Mouse (Mus musculus) olfactory bulb, adult 2 months (tissue): ENCODE measurements at regions not wholly inside any gene's neighbourhood (a gene's known extent, or its start where the extent isn't known, plus 50 kb on each side); places are given as distances from the start of the nearest gene placed in this dataset.

Experiments used
- H3K27ac ChIP-seq: fragments of 200-500 bp; 2 replicates; pipeline ENCODE4 v1.5.1; 2012; ENCODE audit warnings: low read depth, low read length; ENCODE audit not compliant: insufficient read depth
- H3K4me1 ChIP-seq: fragments of 200-500 bp; 2 replicates; pipeline ENCODE4 v1.6.1; 2012; ENCODE audit warnings: low read length; ENCODE audit not compliant: control insufficient read depth, insufficient read depth
- H3K4me3 ChIP-seq: fragments of 200-500 bp; 2 replicates; pipeline ENCODE4 v1.5.1; 2012; ENCODE audit warnings: mild to moderate bottlenecking, low read depth, low read length, moderate library complexity; ENCODE audit not compliant: insufficient read depth
- CTCF ChIP-seq: fragments of 200-500 bp; IDR thresholded peaks from 2 replicates; pipeline ENCODE4 v1.5.1; 2012; ENCODE audit warnings: low read depth, mild to moderate bottlenecking, low read length, moderate library complexity; ENCODE audit not compliant: insufficient read depth
- POLR2A ChIP-seq: fragments of 200-500 bp; IDR thresholded peaks from 2 replicates; pipeline ENCODE4 v1.6.1; 2012; ENCODE audit warnings: mild to moderate bottlenecking, low read depth, low read length, moderate library complexity; ENCODE audit not compliant: insufficient read depth
- WGBS: fragments of 180-500 bp; shearing (Covaris S2); methylation state at CpG from one replicate; pipeline ENCODE4 v1.1.7; 2018; 5-methylcytosine and 5-hydroxymethylcytosine counted together

DNA sequence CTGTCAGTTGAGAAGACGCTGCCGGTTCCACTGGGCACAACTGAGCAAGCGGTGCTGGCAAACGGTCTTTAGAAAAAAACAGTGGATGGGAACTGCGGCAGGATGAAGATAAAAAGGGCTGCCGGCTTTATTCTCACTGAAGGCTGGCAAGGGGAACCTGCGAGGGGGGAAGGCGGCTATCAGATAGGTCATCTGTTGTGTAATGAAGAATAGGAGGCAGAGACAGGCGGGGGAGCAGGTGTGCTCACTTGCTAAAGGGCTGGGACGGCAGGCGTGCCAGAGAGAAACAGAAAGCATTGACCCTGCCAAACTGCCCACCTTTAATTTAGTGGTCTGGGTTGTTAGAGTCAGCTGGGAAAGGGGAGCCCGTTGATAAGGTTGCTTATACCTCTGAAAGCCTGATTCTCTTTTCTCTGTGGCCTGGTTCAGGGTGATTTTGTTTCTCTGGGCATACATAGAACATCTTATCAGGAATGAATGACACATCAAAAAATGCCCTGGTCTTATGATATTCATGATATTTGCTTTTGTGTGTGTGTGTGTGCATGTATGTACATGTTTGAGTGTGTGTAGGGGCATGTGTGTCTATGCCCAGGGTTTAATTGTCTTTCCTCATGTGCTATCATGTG is 93.7 kb upstream of the Mki67 start:
- H3K4me1 ChIP-seq: no peaks in the 10 kb centered on the region
- 62% methylated on average over 12 of the region's 12 CpGs for WGBS
- no peak overlapping the region for H3K4me3 ChIP-seq
- TF ChIP-seq POLR2A (no peak), CTCF (no peak)
- no peak overlapping the region for H3K27ac ChIP-seq

DNA sequence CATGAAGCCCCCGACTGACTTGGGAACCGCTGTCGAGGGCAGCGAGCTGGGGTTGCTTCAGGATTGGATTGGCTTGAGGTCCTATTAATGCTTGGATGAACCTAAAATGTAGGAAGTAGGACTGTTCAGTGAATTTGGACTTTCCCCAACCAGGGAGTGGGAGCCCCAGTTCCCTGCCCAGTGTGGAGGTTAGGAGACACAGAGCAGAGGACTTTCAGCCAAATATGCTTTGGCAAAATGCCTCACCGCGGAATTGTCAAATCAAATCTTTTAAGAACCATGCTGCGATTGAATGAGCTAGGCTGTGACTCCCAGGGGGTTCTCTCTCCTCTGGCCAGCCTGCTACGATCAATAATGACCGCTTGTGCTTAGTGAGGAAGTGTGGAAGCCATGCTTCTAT is 94.8 kb upstream of the Mki67 start:
- Histone ChIP-seq H3K27ac (no peak overlapping the region), H3K4me3 (no peak overlapping the region), H3K4me1 (no peaks in the 10 kb centered on the region)
- 51% methylated on average over 9 of the region's 9 CpGs for WGBS
- no peak for TF ChIP-seq CTCF
- TF ChIP-seq POLR2A: no peak

DNA sequence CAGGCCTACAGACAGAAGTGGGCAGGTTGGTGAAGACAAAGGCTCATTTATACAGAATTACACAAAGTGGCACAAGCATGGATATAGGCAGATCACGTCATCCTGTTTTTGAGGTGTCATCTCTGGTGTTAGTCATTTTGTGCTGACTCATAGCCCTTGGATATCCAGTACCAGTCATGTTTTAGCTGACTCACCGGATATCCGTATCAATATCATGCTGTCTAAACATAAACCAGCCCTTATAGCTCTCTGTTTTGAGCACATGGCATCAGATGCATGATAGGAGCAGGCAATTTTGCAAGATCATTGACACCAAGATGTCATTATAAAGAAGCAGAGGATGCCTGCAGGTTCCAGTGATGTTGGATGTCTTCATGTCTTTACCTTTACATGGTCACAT is 97.5 kb upstream of the Mki67 start:
- WGBS: 94% methylated on average over 3 of the region's 3 CpGs
- no peak for TF ChIP-seq CTCF
- TF ChIP-seq POLR2A: no peak
- Histone ChIP-seq H3K4me3 (no peak overlapping the region), H3K27ac (no peak overlapping the region), H3K4me1 (no peaks in the 10 kb centered on the region)

DNA sequence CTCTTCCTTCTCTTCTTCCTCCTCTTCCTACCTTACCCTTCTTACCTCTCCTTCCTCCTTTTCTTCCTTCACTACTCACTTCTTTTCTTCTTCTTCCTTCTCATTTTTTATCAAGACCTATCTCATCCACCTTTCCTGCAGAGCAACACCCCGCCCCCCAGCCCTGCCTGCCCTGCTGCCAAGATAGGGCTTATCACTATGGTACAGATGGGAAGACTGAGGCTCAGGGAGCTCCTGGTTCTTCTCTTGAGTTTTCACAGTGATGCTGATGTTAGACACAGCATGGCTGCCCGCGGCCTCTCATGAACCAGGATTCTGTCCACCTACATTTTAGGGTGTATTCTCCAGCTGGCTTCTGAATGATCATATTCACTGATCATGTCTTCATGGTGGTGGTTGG is 100.0 kb upstream of the Mki67 start:
- no peak for TF ChIP-seq POLR2A
- TF ChIP-seq CTCF: no peak
- Histone ChIP-seq H3K4me1 (no peaks in the 10 kb centered on the region), H3K4me3 (no peak overlapping the region), H3K27ac (no peak overlapping the region)
- WGBS: 97% methylated on average over 3 of the region's 3 CpGs

DNA sequence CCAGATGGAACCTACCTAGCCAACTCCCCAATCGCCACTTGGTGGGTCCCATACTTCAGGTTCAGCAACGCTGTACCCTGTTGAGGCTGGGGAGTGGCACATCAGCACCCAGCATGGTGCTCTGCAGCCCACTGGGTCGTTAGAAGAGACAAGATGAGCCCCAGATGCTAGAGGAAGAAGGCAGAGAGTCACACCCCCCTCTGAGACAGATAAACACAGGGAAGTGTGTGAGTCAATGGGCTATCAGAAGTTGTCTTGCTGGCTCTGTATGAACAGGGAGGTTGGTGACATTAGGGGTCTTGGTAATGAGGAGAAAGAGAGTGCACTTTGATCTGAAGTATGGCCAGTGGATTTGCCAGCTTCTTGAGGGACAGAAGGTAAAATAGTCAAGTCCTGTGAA is 101.7 kb upstream of the Mki67 start:
- Histone ChIP-seq H3K27ac (no peak overlapping the region), H3K4me3 (no peak overlapping the region), H3K4me1 (no peaks in the 10 kb centered on the region)
- 68% methylated on average over 3 of the region's 3 CpGs for WGBS
- no peak for TF ChIP-seq CTCF

DNA sequence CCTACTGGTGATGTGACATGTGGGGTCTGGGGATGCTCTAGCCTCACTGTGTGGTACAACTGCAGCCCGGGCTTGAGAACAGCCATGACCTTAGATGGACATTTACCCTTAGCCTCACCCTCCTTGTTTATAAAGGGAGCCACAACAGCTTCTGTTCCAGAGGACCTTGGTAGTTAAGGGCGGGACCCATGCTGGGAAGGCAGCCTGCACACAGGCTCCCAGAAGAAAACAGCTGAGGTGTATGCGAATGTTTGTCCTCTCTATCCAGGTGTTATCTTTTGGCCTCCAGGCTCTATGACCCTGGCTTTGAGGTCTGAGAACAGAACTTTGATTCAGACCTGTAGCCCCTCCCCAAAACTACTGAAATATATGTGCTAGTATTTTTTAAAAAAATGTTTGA is 102.1 kb upstream of the Mki67 start:
- Histone ChIP-seq H3K27ac (no peak overlapping the region), H3K4me1 (no peaks in the 10 kb centered on the region), H3K4me3 (no peak overlapping the region)
- 87% methylated on average over 3 of the region's 3 CpGs for WGBS
- TF ChIP-seq POLR2A: no peak
- TF ChIP-seq CTCF: no peak

DNA sequence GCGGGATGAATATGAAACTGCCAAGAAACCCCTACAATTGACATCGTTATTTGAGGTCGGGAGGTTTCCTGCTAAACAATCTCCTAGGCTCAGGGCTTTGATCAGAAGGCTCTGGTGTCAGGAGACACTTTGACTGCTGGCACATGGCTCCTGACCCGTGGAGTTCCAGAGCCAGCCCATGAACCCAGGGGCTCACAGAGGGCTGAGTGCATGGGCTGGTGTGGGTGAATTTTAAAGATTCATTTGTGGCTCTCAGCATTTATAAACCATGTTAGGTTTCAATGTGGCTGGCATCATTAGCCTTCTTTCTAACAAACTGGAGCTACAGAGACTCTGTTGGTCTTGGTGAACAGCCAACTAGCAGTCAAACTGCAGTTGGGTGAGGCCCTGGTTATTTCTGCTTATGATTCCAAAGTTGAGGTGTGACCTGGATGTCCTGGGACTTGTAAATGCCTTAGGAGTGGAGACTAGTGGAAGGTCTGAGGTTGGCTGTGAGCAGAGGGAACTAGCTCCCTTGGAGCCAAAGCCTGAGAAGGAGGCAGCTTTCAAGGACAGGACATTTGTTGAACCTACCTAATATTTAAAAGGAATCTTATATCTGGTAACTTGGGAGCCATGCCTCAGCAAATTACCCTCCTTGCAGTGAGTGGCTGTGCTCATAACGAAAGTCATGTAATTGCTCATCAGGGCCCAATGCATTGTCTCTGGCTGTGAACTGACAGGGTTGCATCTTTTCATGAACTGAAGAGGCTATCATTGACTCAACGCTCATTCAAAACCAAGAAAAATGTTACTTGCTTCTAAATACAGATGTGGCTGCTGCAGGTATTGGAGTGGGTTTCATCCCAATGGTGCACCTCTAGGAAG is 108.0 kb upstream of the Mki67 start:
- no peak overlapping the region for H3K27ac ChIP-seq
- 67% methylated on average over 6 of the region's 6 CpGs for WGBS
- H3K4me1 ChIP-seq: no peaks in the 10 kb centered on the region
- TF ChIP-seq POLR2A (no peak), CTCF (no peak)
- H3K4me3 ChIP-seq: no peak overlapping the region

DNA sequence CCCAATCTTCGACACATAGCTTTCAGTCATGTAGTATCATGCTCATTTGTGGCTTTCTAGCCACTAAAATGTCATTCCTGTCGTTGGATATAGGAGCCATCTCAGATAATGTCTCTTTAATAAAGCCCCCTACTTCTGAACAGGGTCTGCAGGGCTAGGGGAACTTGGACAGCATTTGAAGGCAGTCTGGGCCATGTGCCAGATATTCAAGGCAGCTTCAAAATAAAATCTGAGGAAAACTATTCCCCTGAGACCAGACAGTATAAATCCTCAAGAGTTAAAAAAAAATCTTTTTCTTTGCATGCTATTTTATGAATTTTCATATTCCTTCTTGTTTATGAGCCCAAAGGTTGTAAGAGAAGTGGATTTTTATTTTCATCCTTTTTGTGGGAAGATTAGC is 113.1 kb upstream of the Mki67 start:
- Histone ChIP-seq H3K27ac (no peak overlapping the region), H3K4me3 (no peak overlapping the region), H3K4me1 (peaks cover 3% of the 10 kb centered on the region; the same call in 1 of the 2 replicates)
- 57% methylated on average over 2 of the region's 2 CpGs for WGBS
- no peak for TF ChIP-seq CTCF
- TF ChIP-seq POLR2A: no peak

DNA sequence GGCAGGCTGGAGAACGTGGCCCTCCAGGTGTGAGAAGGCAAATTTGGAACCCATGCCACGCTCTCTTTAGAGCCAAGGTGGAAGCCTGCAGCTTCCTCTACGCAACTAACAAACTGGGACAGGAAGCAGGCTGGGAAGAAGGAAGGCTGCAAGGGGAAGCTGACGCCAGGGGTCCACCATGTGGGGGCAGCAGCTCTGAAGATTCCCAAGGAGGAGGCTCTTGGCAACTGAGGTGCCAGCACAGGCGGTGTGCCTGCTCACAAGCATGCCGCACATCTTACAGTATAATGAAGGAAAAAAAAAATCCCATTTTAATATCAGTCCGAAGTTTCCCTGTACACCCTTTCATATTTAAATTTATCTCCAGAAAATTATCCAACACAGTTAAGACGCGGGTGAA is 117.3 kb upstream of the Mki67 start:
- Histone ChIP-seq H3K4me1 (peaks cover 3% of the 10 kb centered on the region), H3K4me3 (no peak overlapping the region), H3K27ac (no peak overlapping the region)
- TF ChIP-seq POLR2A: no peak
- TF ChIP-seq CTCF: no peak
- 29% methylated on average over 9 of the region's 9 CpGs for WGBS
